Mouse (Mus musculus) embryonic fibroblast, embryonic 13.5 days (primary cell): Measurements from ENCODE around the gene Ccl25. TPM values are rescaled to one million over a fixed set of nuclear protein-coding genes. Genes with fewer than 3 reads are reported as not detected.

Source experiments
- H3K27ac ChIP-seq: 2 replicates; pipeline ENCODE4 v1.5.1; 2012; ENCODE audit warnings: low read length, control low read depth, inconsistent platforms; ENCODE audit not compliant: insufficient read depth
- H3K4me1 ChIP-seq: 2 replicates; pipeline ENCODE4 v1.6.1; 2011; ENCODE audit warnings: low read length; ENCODE audit not compliant: control insufficient read depth, insufficient read depth
- H3K4me3 ChIP-seq: 2 replicates; pipeline ENCODE4 v1.5.1; 2011; ENCODE audit warnings: mild to moderate bottlenecking, control low read depth, low read length; ENCODE audit not compliant: insufficient read depth
- CTCF ChIP-seq: IDR thresholded peaks from 2 replicates; pipeline ENCODE4 v1.5.1; 2011; ENCODE audit warnings: mild to moderate bottlenecking, control low read depth, low read length, moderate library complexity, borderline replicate concordance; ENCODE audit not compliant: insufficient read depth
- POLR2A ChIP-seq: IDR thresholded peaks from 2 replicates; pipeline ENCODE4 v1.6.1; 2011; ENCODE audit warnings: low read depth, mild to moderate bottlenecking, control low read depth, low read length, moderate library complexity
- polyA plus RNA-seq: library from polyadenylated mRNA; stranded (reverse); fragments of >200 nt; gene quantifications from 2 replicates; pipeline ENCODE4 v1.2.4, GENCODE M21; 2011; ENCODE audit warnings: low read depth; ENCODE audit not compliant: missing spikeins, insufficient read length

The Ccl25 gene
- 11.1 and 13.9 TPM in 2 replicates for polyA plus RNA-seq

- TF ChIP-seq POLR2A (peak; percentile 97), CTCF (no peak)
- Histone ChIP-seq H3K27ac (peak within 1 kb of the TSS; percentile 79), H3K4me3 (peak within 1 kb of the TSS; percentile 93), H3K4me1 (peaks cover 3% of the 10 kb centered on the region)
These were observed at the start of gene Ccl25, which contains the start of gene Elavl1 for GRCm38 (mm10) chr8:4324983-4325750. Gene Ccl25 (plus strand): TSS chr8:4325210. Gene Elavl1 (minus strand): TSS chr8:4325413.

GRCm38 (mm10) chr8:4275275-4276110 lies 49.5 kb upstream of the Ccl25 start, which contains the start of gene Timm44:
Gene Timm44 (minus strand): TSS chr8:4275913.
- TF ChIP-seq CTCF (no peak), POLR2A (peak; percentile 78)
- peak within 1 kb of the TSS; percentile 22; the same call in 1 of the 2 replicates for H3K27ac ChIP-seq
- peak within 1 kb of the TSS; percentile 97 for H3K4me3 ChIP-seq
- H3K4me1 ChIP-seq, result 0 out of 2 replicates have a peak, but pooled peaks cover 6% of the 10 kb centered on the region

- peak overlapping the region; percentile 22; the same call in 1 of the 2 replicates for H3K27ac ChIP-seq
- peak overlapping the region; percentile 97 for H3K4me3 ChIP-seq
- 0 out of 2 replicates have a peak, but pooled peaks cover 6% of the 10 kb centered on the region for H3K4me1 ChIP-seq
- TF ChIP-seq CTCF (no peak), POLR2A (no peak)
These were observed 48.9 kb upstream of the Ccl25 start for GRCm38 (mm10) chr8:4276111-4276465.

- Histone ChIP-seq H3K27ac (no peak overlapping the region), H3K4me3 (no peak overlapping the region), H3K4me1 (no peaks in the 10 kb centered on the region)
- TF ChIP-seq POLR2A (no peak), CTCF (no peak)
These were observed 32.3 kb upstream of the Ccl25 start for GRCm38 (mm10) chr8:4292738-4293137.

GRCm38 (mm10) chr8:4297822-4298221 lies 27.2 kb upstream of the Ccl25 start:
- Histone ChIP-seq H3K4me1 (no peaks in the 10 kb centered on the region), H3K27ac (no peak overlapping the region), H3K4me3 (no peak overlapping the region)
- TF ChIP-seq POLR2A (no peak), CTCF (no peak)

DNA sequence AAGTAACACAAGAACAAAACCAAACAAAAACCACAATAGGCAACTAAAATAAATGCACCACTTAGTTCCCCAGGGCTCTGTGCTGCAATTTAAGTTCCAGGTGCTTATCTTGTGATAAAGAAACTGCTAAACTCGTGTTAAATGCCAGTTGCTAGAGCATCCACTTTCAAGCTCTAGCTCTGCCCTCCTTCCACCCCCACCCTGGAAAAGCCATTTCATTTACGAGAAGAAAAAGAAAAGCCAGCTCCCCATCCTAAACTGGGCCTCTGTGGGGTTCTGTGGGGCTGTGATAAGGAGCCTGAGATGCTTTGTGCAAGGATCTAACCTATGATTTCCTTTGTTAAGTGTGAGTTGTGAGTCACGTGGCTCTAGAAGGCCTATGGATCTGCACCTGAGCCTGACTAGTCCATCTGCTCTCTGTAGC lies 20.9 kb upstream of the Ccl25 start:
- Histone ChIP-seq H3K27ac (no peak overlapping the region), H3K4me1 (no peaks in the 10 kb centered on the region), H3K4me3 (no peak overlapping the region)
- TF ChIP-seq CTCF, result no peak
- TF ChIP-seq POLR2A, result no peak

DNA sequence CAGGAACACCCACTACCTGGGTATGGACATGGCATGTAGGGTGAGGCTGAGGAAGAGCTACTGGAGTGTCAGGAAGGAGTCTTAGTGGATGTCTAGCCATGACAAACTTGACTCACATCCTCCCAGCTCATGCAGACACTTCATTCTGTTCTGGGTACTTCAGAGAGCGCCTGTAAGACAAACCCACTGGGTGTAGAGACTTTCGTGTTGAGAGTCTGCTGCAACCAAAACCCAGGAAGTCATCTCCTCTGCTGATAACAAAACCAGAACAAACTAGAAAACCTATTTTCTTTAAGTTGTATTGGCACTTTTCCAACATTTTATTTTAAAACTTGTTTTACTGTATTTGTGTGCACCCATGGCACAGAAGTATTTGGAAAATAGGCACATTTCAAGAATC lies 19.2 kb upstream of the Ccl25 start:
- no peak overlapping the region for H3K27ac ChIP-seq
- H3K4me1 ChIP-seq, result no peaks in the 10 kb centered on the region
- TF ChIP-seq CTCF, result no peak
- no peak for TF ChIP-seq POLR2A
- H3K4me3 ChIP-seq, result no peak overlapping the region

DNA sequence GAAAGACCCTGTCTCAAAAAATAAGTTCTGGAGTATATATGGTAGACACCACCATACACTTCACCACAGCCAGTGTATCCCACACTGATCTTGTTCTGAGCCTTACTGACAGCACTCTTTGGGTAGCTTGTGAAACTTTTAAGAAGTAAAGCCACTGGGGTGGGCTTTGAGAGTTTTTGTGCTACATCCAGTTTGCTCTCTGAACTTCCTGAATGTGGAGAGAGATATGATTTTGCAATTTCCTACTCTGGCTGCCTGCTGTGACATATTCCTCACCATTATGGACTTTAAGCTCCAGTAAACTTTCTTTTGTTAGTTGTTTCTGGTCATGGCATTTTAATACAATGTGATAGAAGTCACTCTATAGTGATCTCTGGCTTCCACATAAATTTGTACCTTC lies 12.9 kb upstream of the Ccl25 start:
- H3K4me1 ChIP-seq, result peaks cover 18% of the 10 kb centered on the region
- H3K27ac ChIP-seq, result peak overlapping the region; percentile 26; the same call in 1 of the 2 replicates
- TF ChIP-seq CTCF, result no peak
- no peak for TF ChIP-seq POLR2A
- H3K4me3 ChIP-seq, result no peak overlapping the region

- Histone ChIP-seq H3K27ac (peak overlapping the region; percentile 93), H3K4me1 (peaks cover 18% of the 10 kb centered on the region), H3K4me3 (no peak overlapping the region)
- no peak for TF ChIP-seq POLR2A
- no peak for TF ChIP-seq CTCF
These were observed 11.5 kb upstream of the Ccl25 start for GRCm38 (mm10) chr8:4313254-4314124.
